Mouse (Mus musculus) hindbrain, embryonic 15.5 days (tissue): ENCODE data around the gene Cyb561. TPM values are rescaled to one million over a fixed set of nuclear protein-coding genes. Genes with fewer than 3 reads are reported as not detected.

ENCODE experiments used
- ATAC-seq: fragments of 200-750 bp; cut with Nextera tagmentation; 2 replicates; pipeline ENCODE4 v1.8.0; 2017; ENCODE audit warnings: low read depth, moderate number of reproducible peaks, moderate TSS enrichment; ENCODE audit not compliant: low FRiP score
- H3K27ac ChIP-seq: fragments of 300-500 bp; sonication (generic); replicated peaks from 2 replicates; pipeline ENCODE4 v1.5.1; 2015; ENCODE audit warnings: mild to moderate bottlenecking, inconsistent platforms
- H3K27me3 ChIP-seq: fragments of 300-500 bp; sonication (generic); 2 replicates; pipeline ENCODE4 v1.6.1; 2015; ENCODE audit warnings: control low read depth, inconsistent platforms
- H3K36me3 ChIP-seq: fragments of 300-500 bp; sonication (generic); 2 replicates; pipeline ENCODE4 v1.6.1; 2015; ENCODE audit warnings: control low read depth, inconsistent platforms
- H3K4me1 ChIP-seq: fragments of 300-500 bp; sonication (generic); replicated peaks from 2 replicates; pipeline ENCODE4 v1.6.1; 2015; ENCODE audit warnings: control low read depth, inconsistent platforms
- H3K4me2 ChIP-seq: fragments of 300-500 bp; sonication (generic); 2 replicates; pipeline ENCODE4 v1.6.1; 2015; ENCODE audit warnings: moderate library complexity, mild to moderate bottlenecking, inconsistent platforms
- H3K4me3 ChIP-seq: fragments of 300-500 bp; sonication (generic); 2 replicates; pipeline ENCODE4 v1.5.1; 2015; ENCODE audit warnings: mild to moderate bottlenecking, inconsistent platforms
- H3K9ac ChIP-seq: fragments of 300-500 bp; sonication (generic); 2 replicates; pipeline ENCODE4 v1.6.1; 2015; ENCODE audit warnings: inconsistent platforms
- H3K9me3 ChIP-seq: fragments of 300-500 bp; sonication (generic); 2 replicates; pipeline ENCODE4 v1.6.1; 2016; ENCODE audit warnings: control low read depth, inconsistent platforms
- WGBS: fragments of 180-500 bp; shearing (Covaris S2); methylation state at CpG from one replicate; pipeline ENCODE4 v1.1.7; 2015; 5-methylcytosine and 5-hydroxymethylcytosine counted together
- polyA plus RNA-seq: library from polyadenylated mRNA; unstranded; fragments of >200 nt; fragmentation: Nextera tagmentation; extraction: Ambion mirVana; gene quantifications from 2 replicates; pipeline ENCODE4 v1.2.1, GENCODE M21; 2015

Cyb561 gene
- polyA plus RNA-seq, 1 experiment from 2014 or later, result 58.4 TPM

GRCm38 (mm10) chr11:105969516-105969915 lies 16.4 kb upstream of the Cyb561 start:
- ATAC-seq, result no peak
- no peak overlapping the region for H3K4me3 ChIP-seq
- H3K27ac ChIP-seq, result no peak overlapping the region
- 60% methylated on average over 1 of the region's 1 CpGs for WGBS
- H3K4me1 ChIP-seq, result peaks cover 22% of the 10 kb centered on the region
- H3K9ac ChIP-seq, result no peak overlapping the region
- no peaks in the 10 kb centered on the region for H3K36me3 ChIP-seq
- 0 out of 2 replicates have a peak overlapping the region, but pooled peaks have one; percentile 99 for H3K4me2 ChIP-seq
- H3K9me3 ChIP-seq, result no peaks in the 10 kb centered on the region
- H3K27me3 ChIP-seq, result peaks cover 20% of the 10 kb centered on the region

GRCm38 (mm10) chr11:105968948-105969347 lies 15.8 kb upstream of the Cyb561 start:
- no peak for ATAC-seq
- Histone ChIP-seq H3K9ac (no peak overlapping the region), H3K36me3 (no peaks in the 10 kb centered on the region), H3K4me2 (peak overlapping the region; percentile 99), H3K27ac (no peak overlapping the region), H3K4me1 (peaks cover 22% of the 10 kb centered on the region), H3K9me3 (no peaks in the 10 kb centered on the region), H3K4me3 (peak overlapping the region; percentile 78), H3K27me3 (peaks cover 20% of the 10 kb centered on the region)
- 48% methylated on average over 10 of the region's 10 CpGs for WGBS

- peak; percentile 77 for ATAC-seq
- Histone ChIP-seq H3K27me3 (peaks cover 20% of the 10 kb centered on the region), H3K27ac (peak within 1 kb of the TSS; percentile 63; the same call in 1 of the 2 replicates), H3K4me3 (peak within 1 kb of the TSS; percentile 78), H3K4me1 (peaks cover 22% of the 10 kb centered on the region), H3K9ac (peak within 1 kb of the TSS; percentile 64), H3K9me3 (no peaks in the 10 kb centered on the region), H3K36me3 (no peaks in the 10 kb centered on the region), H3K4me2 (peak within 1 kb of the TSS; percentile 99)
- under 1% methylated on average over 67 of the region's 76 CpGs for WGBS
Measured at GRCm38 (mm10) chr11:105967741-105968574, 14.8 kb upstream of the Cyb561 start, which contains the start of gene Ace. Ace (plus strand) TSS chr11:105967945.

- Histone ChIP-seq H3K27ac (no peak overlapping the region), H3K9me3 (no peaks in the 10 kb centered on the region), H3K4me1 (peaks cover 22% of the 10 kb centered on the region), H3K27me3 (peaks cover 20% of the 10 kb centered on the region), H3K36me3 (no peaks in the 10 kb centered on the region), H3K4me2 (no peak overlapping the region), H3K4me3 (no peak overlapping the region), H3K9ac (no peak overlapping the region)
- 76% methylated on average over 4 of the region's 4 CpGs for WGBS
- ATAC-seq, result no peak
Measured at GRCm38 (mm10) chr11:105966288-105966687, 13.2 kb upstream of the Cyb561 start.

GRCm38 (mm10) chr11:105964691-105965090 lies 11.6 kb upstream of the Cyb561 start:
- Histone ChIP-seq H3K27me3 (peaks cover 14% of the 10 kb centered on the region; the same call in 1 of the 2 replicates), H3K4me1 (peaks cover 22% of the 10 kb centered on the region), H3K36me3 (no peaks in the 10 kb centered on the region), H3K9ac (no peak overlapping the region), H3K4me3 (no peak overlapping the region), H3K27ac (no peak overlapping the region), H3K4me2 (no peak overlapping the region), H3K9me3 (no peaks in the 10 kb centered on the region)
- WGBS, result 65% methylated on average over 5 of the region's 5 CpGs
- no peak for ATAC-seq

GRCm38 (mm10) chr11:105959355-105959754 lies 6.2 kb upstream of the Cyb561 start:
- no peaks in the 10 kb centered on the region for H3K27me3 ChIP-seq
- no peaks in the 10 kb centered on the region for H3K36me3 ChIP-seq
- no peaks in the 10 kb centered on the region; the same call in 1 of the 2 replicates for H3K4me1 ChIP-seq
- H3K4me2 ChIP-seq, result no peak overlapping the region
- 45% methylated on average over 17 of the region's 17 CpGs for WGBS
- peak; percentile 54 for ATAC-seq
- H3K9ac ChIP-seq, result no peak overlapping the region
- no peak overlapping the region for H3K4me3 ChIP-seq
- no peaks in the 10 kb centered on the region for H3K9me3 ChIP-seq
- no peak overlapping the region; the same call in 1 of the 2 replicates for H3K27ac ChIP-seq

- Histone ChIP-seq H3K9me3 (no peaks in the 10 kb centered on the region), H3K4me2 (no peak overlapping the region), H3K27ac (no peak overlapping the region; the same call in 1 of the 2 replicates), H3K36me3 (no peaks in the 10 kb centered on the region), H3K27me3 (no peaks in the 10 kb centered on the region), H3K4me1 (no peaks in the 10 kb centered on the region; the same call in 1 of the 2 replicates), H3K4me3 (no peak overlapping the region), H3K9ac (no peak overlapping the region)
- ATAC-seq, result no peak
- WGBS, result 73% methylated on average over 1 of the region's 1 CpGs
Measured at GRCm38 (mm10) chr11:105958566-105958965, 5.4 kb upstream of the Cyb561 start.

GRCm38 (mm10) chr11:105957501-105957900 lies 4.4 kb upstream of the Cyb561 start:
- WGBS, result 45% methylated on average over 6 of the region's 6 CpGs
- H3K27ac ChIP-seq, result no peak overlapping the region
- H3K9me3 ChIP-seq, result no peaks in the 10 kb centered on the region
- no peak overlapping the region for H3K4me2 ChIP-seq
- no peak overlapping the region for H3K9ac ChIP-seq
- no peak for ATAC-seq
- H3K27me3 ChIP-seq, result no peaks in the 10 kb centered on the region
- no peaks in the 10 kb centered on the region for H3K36me3 ChIP-seq
- no peaks in the 10 kb centered on the region; the same call in 1 of the 2 replicates for H3K4me1 ChIP-seq
- H3K4me3 ChIP-seq, result no peak overlapping the region

- Histone ChIP-seq H3K27ac (no peak overlapping the region), H3K4me2 (no peak overlapping the region), H3K9me3 (no peaks in the 10 kb centered on the region), H3K27me3 (no peaks in the 10 kb centered on the region), H3K4me1 (no peaks in the 10 kb centered on the region; the same call in 1 of the 2 replicates), H3K4me3 (no peak overlapping the region), H3K36me3 (no peaks in the 10 kb centered on the region), H3K9ac (no peak overlapping the region)
- ATAC-seq, result no peak
- WGBS, result 86% methylated on average over 28 of the region's 28 CpGs
Measured at GRCm38 (mm10) chr11:105955815-105956430, 2.8 kb upstream of the Cyb561 start.

- Histone ChIP-seq H3K4me3 (no peak overlapping the region), H3K4me2 (no peak overlapping the region), H3K27ac (no peak overlapping the region), H3K36me3 (no peaks in the 10 kb centered on the region), H3K9ac (no peak overlapping the region), H3K27me3 (no peaks in the 10 kb centered on the region), H3K9me3 (no peaks in the 10 kb centered on the region), H3K4me1 (no peaks in the 10 kb centered on the region)
- 77% methylated on average over 6 of the region's 6 CpGs for WGBS
- no peak for ATAC-seq
Measured at GRCm38 (mm10) chr11:105953402-105953801, 266 bp upstream of the Cyb561 start.

GRCm38 (mm10) chr11:105952111-105952510 lies 1.0 kb downstream of the Cyb561 start:
- 86% methylated on average over 9 of the region's 9 CpGs for WGBS

GRCm38 (mm10) chr11:105951601-105952044 lies 1.5 kb downstream of the Cyb561 start:
- Histone ChIP-seq H3K4me1 (no peaks in the 10 kb centered on the region), H3K27ac (no peak overlapping the region), H3K27me3 (no peaks in the 10 kb centered on the region), H3K9me3 (no peaks in the 10 kb centered on the region), H3K4me2 (no peak overlapping the region), H3K9ac (no peak overlapping the region), H3K4me3 (no peak overlapping the region), H3K36me3 (no peaks in the 10 kb centered on the region)
- no peak for ATAC-seq
- WGBS, result 45% methylated on average over 3 of the region's 3 CpGs

More at GRCm38 (mm10) chr11:105952111-105952510, 1.0 kb downstream of the Cyb561 start:
- no peak for ATAC-seq
- Histone ChIP-seq H3K27ac (no peak overlapping the region), H3K36me3 (no peaks in the 10 kb centered on the region), H3K4me2 (no peak overlapping the region), H3K4me1 (no peaks in the 10 kb centered on the region), H3K4me3 (no peak overlapping the region), H3K27me3 (no peaks in the 10 kb centered on the region), H3K9me3 (no peaks in the 10 kb centered on the region), H3K9ac (no peak overlapping the region)
